Mouse (Mus musculus) lung, embryonic 16.5 days (tissue): ENCODE results near the gene Dph5. TPM values are rescaled to one million over a fixed set of nuclear protein-coding genes. Genes with fewer than 3 reads are reported as not detected.
A peak's percentile ranks its signal among the peaks of the same experiment; 100 is the strongest.

Source experiments
- ATAC-seq: fragments of 200-750 bp; cut with Nextera tagmentation; 2 replicates; pipeline ENCODE4 v1.8.0; 2017; ENCODE audit warnings: low read depth, mild to moderate bottlenecking, moderate library complexity
- H3K27ac ChIP-seq: fragments of 300-500 bp; sonication (generic); 2 replicates; pipeline ENCODE4 v1.5.1; 2014; ENCODE audit warnings: mild to moderate bottlenecking, control low read depth, low read length
- H3K27me3 ChIP-seq: fragments of 300-500 bp; sonication (generic); 2 replicates; pipeline ENCODE4 v1.6.1; 2014; ENCODE audit warnings: low read depth, low read length, mixed read lengths; ENCODE audit not compliant: control insufficient read depth, insufficient read depth
- H3K36me3 ChIP-seq: fragments of 300-500 bp; sonication (generic); 2 replicates; pipeline ENCODE4 v1.6.1; 2014; ENCODE audit warnings: low read length; ENCODE audit not compliant: control insufficient read depth, insufficient read depth
- H3K4me1 ChIP-seq: fragments of 300-500 bp; sonication (generic); replicated peaks from 2 replicates; pipeline ENCODE4 v1.6.1; 2014; ENCODE audit warnings: low read length, mixed read lengths; ENCODE audit not compliant: control insufficient read depth, insufficient read depth
- H3K4me2 ChIP-seq: fragments of 300-500 bp; sonication (generic); 2 replicates; pipeline ENCODE4 v1.6.1; 2014; ENCODE audit warnings: low read depth, low read length, control low read depth
- H3K4me3 ChIP-seq: fragments of 300-500 bp; sonication (generic); 2 replicates; pipeline ENCODE4 v1.5.1; 2014; ENCODE audit warnings: mild to moderate bottlenecking, low read length, control low read depth
- H3K9ac ChIP-seq: fragments of 300-500 bp; sonication (generic); 2 replicates; pipeline ENCODE4 v1.6.1; 2014; ENCODE audit warnings: low read length, control low read depth
- H3K9me3 ChIP-seq: fragments of 300-500 bp; sonication (generic); 2 replicates; pipeline ENCODE4 v1.6.1; 2016; ENCODE audit warnings: low read length; ENCODE audit not compliant: control insufficient read depth
- WGBS: fragments of 180-500 bp; shearing (Covaris S2); extraction: QIAGEN DNeasy Blood & Tissue Kit; methylation state at CpG from one replicate; pipeline ENCODE4 v1.1.7; 2014; 5-methylcytosine and 5-hydroxymethylcytosine counted together
- polyA plus RNA-seq: library from polyadenylated mRNA; unstranded; fragments of >200 nt; fragmentation: Nextera tagmentation; extraction: Ambion mirVana; gene quantifications from 2 replicates; pipeline ENCODE4 v1.2.1, GENCODE M21; 2015

Dph5 gene
- polyA plus RNA-seq, 1 experiment from 2014 or later = 21.2 TPM

- no peaks in the 10 kb centered on the region for H3K9me3 ChIP-seq
- H3K4me2 ChIP-seq = no peak overlapping the region
- no peaks in the 10 kb centered on the region for H3K27me3 ChIP-seq
- H3K4me1 ChIP-seq = no peaks in the 10 kb centered on the region
- no peaks in the 10 kb centered on the region for H3K36me3 ChIP-seq
- no peak overlapping the region for H3K9ac ChIP-seq
- ATAC-seq = no peak
- WGBS = 81% methylated on average over 4 of the region's 4 CpGs
- H3K27ac ChIP-seq = no peak overlapping the region
- no peak overlapping the region for H3K4me3 ChIP-seq
Observed at GRCm38 (mm10) chr3:115962028-115962415, 74.4 kb downstream of the Dph5 start.

GRCm38 (mm10) chr3:115963597-115963996, 76.0 kb downstream of the Dph5 start:
- no peak overlapping the region; the same call in 1 of the 2 replicates for H3K27ac ChIP-seq
- H3K4me2 ChIP-seq = no peak overlapping the region
- peak; percentile 65 for ATAC-seq
- 89% methylated on average over 1 of the region's 1 CpGs for WGBS
- no peaks in the 10 kb centered on the region for H3K27me3 ChIP-seq
- H3K36me3 ChIP-seq = no peaks in the 10 kb centered on the region
- H3K9me3 ChIP-seq = no peaks in the 10 kb centered on the region
- no peak overlapping the region for H3K9ac ChIP-seq
- H3K4me1 ChIP-seq = no peaks in the 10 kb centered on the region
- no peak overlapping the region for H3K4me3 ChIP-seq

- H3K9ac ChIP-seq = no peak overlapping the region
- no peak overlapping the region for H3K4me3 ChIP-seq
- WGBS = 76% methylated on average over 5 of the region's 5 CpGs
- H3K4me1 ChIP-seq = no peaks in the 10 kb centered on the region
- H3K27ac ChIP-seq = peak overlapping the region; percentile 15
- no peak; the same call in 1 of the 2 replicates for ATAC-seq
- H3K36me3 ChIP-seq = no peaks in the 10 kb centered on the region
- H3K27me3 ChIP-seq = no peaks in the 10 kb centered on the region
- no peak overlapping the region for H3K4me2 ChIP-seq
- H3K9me3 ChIP-seq = no peaks in the 10 kb centered on the region
Observed at GRCm38 (mm10) chr3:115964071-115964470, 76.4 kb downstream of the Dph5 start.

- 83% methylated on average over 10 of the region's 10 CpGs for WGBS
- Histone ChIP-seq H3K4me2 (no peak overlapping the region), H3K9me3 (no peaks in the 10 kb centered on the region), H3K27ac (no peak overlapping the region), H3K9ac (no peak overlapping the region), H3K36me3 (peaks cover 8% of the 10 kb centered on the region), H3K4me1 (no peaks in the 10 kb centered on the region), H3K4me3 (no peak overlapping the region), H3K27me3 (no peaks in the 10 kb centered on the region)
- ATAC-seq = peak; percentile 86
Observed at GRCm38 (mm10) chr3:115968745-115969530, 81.3 kb downstream of the Dph5 start.

- no peak overlapping the region for H3K4me3 ChIP-seq
- WGBS = 88% methylated on average over 20 of the region's 20 CpGs
- H3K4me1 ChIP-seq = no peaks in the 10 kb centered on the region
- no peak for ATAC-seq
- no peak overlapping the region for H3K9ac ChIP-seq
- no peaks in the 10 kb centered on the region for H3K9me3 ChIP-seq
- no peaks in the 10 kb centered on the region for H3K27me3 ChIP-seq
- H3K36me3 ChIP-seq = peaks cover 11% of the 10 kb centered on the region
- H3K4me2 ChIP-seq = no peak overlapping the region
- no peak overlapping the region for H3K27ac ChIP-seq
Observed at GRCm38 (mm10) chr3:115971045-115971785, 83.6 kb downstream of the Dph5 start.

- Histone ChIP-seq H3K9me3 (no peaks in the 10 kb centered on the region), H3K4me3 (no peak overlapping the region), H3K27me3 (no peaks in the 10 kb centered on the region), H3K27ac (no peak overlapping the region), H3K9ac (no peak overlapping the region), H3K36me3 (peaks cover 11% of the 10 kb centered on the region), H3K4me1 (no peaks in the 10 kb centered on the region), H3K4me2 (no peak overlapping the region)
- ATAC-seq = no peak
- 86% methylated on average over 14 of the region's 14 CpGs for WGBS
Observed at GRCm38 (mm10) chr3:115971891-115972646, 84.4 kb downstream of the Dph5 start.

- Histone ChIP-seq H3K4me2 (no peak overlapping the region), H3K36me3 (peaks cover 21% of the 10 kb centered on the region)
- 86% methylated on average over 6 of the region's 6 CpGs for WGBS
Observed at GRCm38 (mm10) chr3:115974228-115974627, 86.6 kb downstream of the Dph5 start.

GRCm38 (mm10) chr3:115974995-115975394, 87.4 kb downstream of the Dph5 start:
- H3K4me1 ChIP-seq = no peaks in the 10 kb centered on the region
- no peak overlapping the region for H3K9ac ChIP-seq
- H3K9me3 ChIP-seq = no peaks in the 10 kb centered on the region
- WGBS = 94% methylated on average over 10 of the region's 10 CpGs
- peaks cover 19% of the 10 kb centered on the region for H3K36me3 ChIP-seq
- H3K27ac ChIP-seq = no peak overlapping the region
- ATAC-seq = no peak
- H3K27me3 ChIP-seq = no peaks in the 10 kb centered on the region
- no peak overlapping the region for H3K4me3 ChIP-seq
- H3K4me2 ChIP-seq = no peak overlapping the region

More at GRCm38 (mm10) chr3:115974228-115974627, 86.6 kb downstream of the Dph5 start:
- H3K9ac ChIP-seq = no peak overlapping the region
- H3K9me3 ChIP-seq = no peaks in the 10 kb centered on the region
- no peak for ATAC-seq
- H3K27me3 ChIP-seq = no peaks in the 10 kb centered on the region
- H3K27ac ChIP-seq = no peak overlapping the region
- H3K4me3 ChIP-seq = no peak overlapping the region
- H3K4me1 ChIP-seq = no peaks in the 10 kb centered on the region

- Histone ChIP-seq H3K4me3 (no peak overlapping the region), H3K9me3 (no peaks in the 10 kb centered on the region), H3K4me1 (no peaks in the 10 kb centered on the region), H3K4me2 (no peak overlapping the region), H3K9ac (no peak overlapping the region), H3K27ac (no peak overlapping the region), H3K27me3 (no peaks in the 10 kb centered on the region), H3K36me3 (peaks cover 20% of the 10 kb centered on the region)
- no peak for ATAC-seq
- 7% methylated on average over 1 of the region's 1 CpGs for WGBS
Observed at GRCm38 (mm10) chr3:115979000-115979399, 91.4 kb downstream of the Dph5 start.
